Mouse (Mus musculus): ENCODE measurements around the gene Mt2. TPM values are rescaled to one million over a fixed set of nuclear protein-coding genes. Genes with fewer than 3 reads are reported as not detected.

The Mt2 gene
- polyA plus RNA-seq (2017; shearing (Covaris generic)), result 2.8 TPM

GRCm38 (mm10) chr8:94172075-94172808, at the start of gene Mt2:
Gene Mt2, plus strand, starts transcription at chr8:94172664.

DNA sequence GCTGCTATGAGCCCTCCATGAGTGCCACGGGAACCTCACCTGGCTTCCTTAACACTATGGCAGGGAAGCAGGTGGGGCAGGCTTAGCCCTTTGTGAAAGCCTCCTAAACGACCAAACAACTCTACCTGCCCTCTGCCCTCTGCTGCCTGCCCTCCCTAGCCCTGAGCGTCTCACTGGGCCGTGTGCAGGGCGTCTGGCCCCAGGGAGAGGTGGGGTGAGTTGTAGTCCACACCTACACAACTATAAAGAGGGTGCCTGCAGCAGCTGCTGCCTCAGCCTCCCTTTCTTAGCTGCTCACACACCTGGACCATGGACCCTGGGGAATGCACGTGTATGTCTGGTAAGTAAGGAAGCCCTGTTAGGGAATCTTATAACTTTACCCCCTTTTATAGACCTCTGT, 35.5 kb upstream of the Mt2 start, which contains the start of gene Mt4:
Gene Mt4, plus strand, starts transcription at position 265 of the 400 bp plus-strand sequence.

DNA sequence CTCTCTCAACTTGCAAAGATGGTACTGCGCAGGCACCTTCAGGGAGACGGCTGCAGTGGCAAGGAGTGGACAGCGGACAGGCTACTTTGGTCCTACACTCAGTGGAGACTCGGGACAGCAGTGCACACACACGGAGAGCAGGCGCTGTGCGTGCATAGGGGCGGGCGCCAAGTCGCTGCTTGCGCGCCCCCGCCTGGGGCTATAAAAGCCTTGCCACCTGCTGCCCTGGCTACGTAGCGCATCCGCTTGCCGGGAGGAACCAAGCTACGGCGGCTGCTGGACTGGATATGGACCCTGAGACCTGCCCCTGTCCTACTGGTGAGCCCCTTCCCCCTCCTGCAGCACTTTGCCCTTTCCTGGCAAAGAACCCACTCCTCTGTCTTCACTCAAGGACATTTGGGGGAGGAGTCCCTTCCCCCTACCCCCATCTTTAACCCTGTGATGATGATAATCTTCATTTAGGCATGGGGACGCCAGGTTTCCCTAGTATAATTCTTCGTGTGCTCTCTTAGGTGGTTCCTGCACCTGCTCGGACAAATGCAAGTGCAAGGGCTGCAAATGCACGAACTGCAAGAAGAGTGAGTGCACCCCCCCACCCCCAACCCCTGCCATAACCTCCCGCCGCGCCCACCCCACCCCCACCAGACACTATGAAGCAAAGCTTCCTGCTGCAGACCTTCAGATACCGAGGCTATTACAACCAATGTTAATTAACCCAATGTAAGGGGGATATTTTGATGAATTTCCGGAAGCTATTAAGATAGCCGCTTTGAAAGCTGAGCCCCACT, 19.8 kb upstream of the Mt2 start, which contains the start of gene Mt3:
Gene Mt3, plus strand, starts transcription at position 95 of the 788 bp plus-strand sequence.

GRCm38 (mm10) chr8:94178857-94179712, 6.6 kb downstream of the Mt2 start, which contains the start of gene Mt1:
Gene Mt1, plus strand, starts transcription at chr8:94179082.

GRCm38 (mm10) chr8:94214252-94215173, 42.0 kb downstream of the Mt2 start, which contains the start of gene Nup93:
Gene Nup93, plus strand, starts transcription at chr8:94214564.

Other genes with a start within 250 kb of the Mt2 start
- 16.9 TPM for gene Amfr, start 159.8 kb upstream of the Mt2 start, polyA plus RNA-seq (2017; shearing (Covaris generic))
- 114 TPM for gene Nudt21, start 135.6 kb upstream of the Mt2 start, polyA plus RNA-seq (2017; shearing (Covaris generic))
- gene Ogfod1, start 135.5 kb upstream of the Mt2 start, polyA plus RNA-seq (2017; shearing (Covaris generic)), result 22.8 TPM
- gene Bbs2, start 73.7 kb upstream of the Mt2 start, polyA plus RNA-seq (2017; shearing (Covaris generic)), result 12.1 TPM
- not detected for gene Mt4, start 35.5 kb upstream of the Mt2 start, polyA plus RNA-seq (2017; shearing (Covaris generic))
- gene Mt3, start 20.1 kb upstream of the Mt2 start, polyA plus RNA-seq (2017; shearing (Covaris generic)), result 0.96 TPM
- 4.8 TPM for gene Mt1, start 6.4 kb downstream of the Mt2 start, polyA plus RNA-seq (2017; shearing (Covaris generic))
- gene Nup93, start 41.9 kb downstream of the Mt2 start, polyA plus RNA-seq (2017; shearing (Covaris generic)), result 52.0 TPM
- gene Slc12a3, start 156.5 kb downstream of the Mt2 start, polyA plus RNA-seq (2017; shearing (Covaris generic)), result 0.17 TPM
- 161 TPM for gene Herpud1, start 213.8 kb downstream of the Mt2 start, polyA plus RNA-seq (2017; shearing (Covaris generic))